Mouse (Mus musculus): ENCODE results near the gene Gm38431.

GRCm38 (mm10) chr9:21133064-21133707 is 41.4 kb upstream of the Gm38431 start:
- TF ChIP-seq CTCF (IDR thresholded peaks at IDR 0.05; ENCODE audit: low read depth, low read length) (no peak), GATA2 (IDR thresholded peaks at IDR 0.05; ENCODE audit: borderline replicate concordance, low read depth, low read length) (no peak), GATA1 (IDR thresholded peaks at IDR 0.05; ENCODE audit: borderline replicate concordance, low read length) (no peak)
